Mouse (Mus musculus) erythroblast, embryonic 14.5 days (primary cell): ENCODE data around the gene Ggcx.

Experiments
- GATA1 ChIP-seq: IDR thresholded peaks from 2 replicates; pipeline ENCODE4 v1.6.1; 2012; ENCODE audit warnings: low read length, inconsistent platforms, mixed read lengths
- TAL1 ChIP-seq: IDR thresholded peaks from 3 replicates; pipeline ENCODE4 v1.6.1; 2012; ENCODE audit warnings: low read length, inconsistent platforms, mixed read lengths

DNA sequence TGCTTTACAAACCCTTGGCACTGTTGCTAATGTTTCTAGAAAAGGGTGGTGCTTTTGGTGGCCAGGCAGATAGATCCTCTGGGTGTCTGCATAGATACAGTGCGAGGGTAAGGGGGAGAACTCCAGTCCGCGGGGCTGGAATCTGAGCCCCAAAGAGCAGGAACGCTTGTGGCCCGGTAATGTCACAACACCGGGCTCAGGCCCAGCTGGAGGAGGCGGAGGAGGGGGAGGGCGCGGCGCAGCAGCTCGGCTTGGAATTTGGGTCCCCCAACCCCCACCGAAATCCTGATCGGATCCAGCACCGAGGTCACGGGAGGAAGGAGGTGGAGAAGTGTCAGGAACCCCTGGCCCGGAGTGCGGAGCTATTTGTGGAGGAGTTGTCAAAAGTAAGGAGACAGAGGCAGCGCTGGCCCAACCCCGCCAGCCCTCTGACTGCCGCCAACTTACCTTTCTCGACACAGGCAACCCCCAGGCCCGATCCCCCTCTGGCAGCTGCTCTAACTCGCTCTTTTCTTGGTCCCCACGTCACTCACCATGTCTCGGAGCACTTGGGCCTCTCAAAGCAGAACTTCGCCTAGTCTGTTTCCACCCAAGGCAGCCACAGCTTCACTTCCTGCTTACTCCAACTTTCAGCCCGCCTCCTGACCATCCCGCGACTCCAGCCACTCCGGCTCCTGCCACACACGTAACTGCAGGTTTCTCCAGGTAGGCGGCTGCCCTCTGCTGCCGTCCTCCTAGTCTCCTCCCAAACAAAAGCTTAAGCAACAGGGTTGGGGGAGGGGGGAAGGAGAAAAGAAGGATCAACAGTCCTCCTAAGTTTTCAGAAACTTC is 24.0 kb upstream of the Ggcx start, which contains the start of gene Vamp8:
- no peak for TF ChIP-seq TAL1
- no peak for TF ChIP-seq GATA1
